22 mouse cellular contexts compared by ENCODE assay signal in genomic region chr9:96995717-96996116, GRCm38 (mm10). TPM values are rescaled to one million over a fixed set of nuclear protein-coding genes. Genes with fewer than 3 reads are reported as not detected.
DNase-seq lines count a peak whose midpoint lies in the region; ATAC-seq and TF ChIP-seq lines count a peak whose summit lies in the region.
"Had no signal": no experiment of that assay in that cellular context is flagged by ENCODE, and none has a peak within 500 bp of the region (broad histone marks: within the 10 kb centered on the region; RNA-seq: fewer than 3 reads in every experiment).

No protein-coding gene starts in this region.

- in situ Hi-C loops in ES-E14 (cut with MboI; ENCODE audit: low sequenced_read_pairs in 2 of 2, unreplicated experiment in 2 of 2), result no loop called here

- peaks cover 39% of the 10 kb centered on the region for H3K4me1 ChIP-seq in hindbrain, embryonic 12.5 days
- H3K4me1 ChIP-seq in hindbrain, embryonic 10.5 days (replicated peaks), result peaks cover 69% of the 10 kb centered on the region
- peaks cover 11% of the 10 kb centered on the region for H3K4me1 ChIP-seq in midbrain, embryonic 16.5 days (ENCODE audit: control insufficient read depth, insufficient read depth, low read length)
- H3K4me1 ChIP-seq in midbrain, embryonic 14.5 days (ENCODE audit: control insufficient read depth, insufficient read depth, low read length), result peaks cover 21% of the 10 kb centered on the region
- no peaks in the 10 kb centered on the region; a peak in 1 of 4 replicates for H3K4me1 ChIP-seq in ES-E14 (ENCODE audit: control insufficient read depth in 2 of 2, insufficient read depth in 2 of 2, low read length in 2 of 2, poor library complexity in 1 of 2)

- H3K36me3 ChIP-seq in hindbrain, embryonic 12.5 days, result peaks cover 16% of the 10 kb centered on the region
- peaks cover 88% of the 10 kb centered on the region for H3K36me3 ChIP-seq in hindbrain, embryonic 10.5 days
- peaks cover 5% of the 10 kb centered on the region; the same call in 1 of the 2 replicates for H3K36me3 ChIP-seq in midbrain, embryonic 16.5 days (ENCODE audit: control insufficient read depth, insufficient read depth, low read length)
- H3K36me3 ChIP-seq in midbrain, embryonic 14.5 days (ENCODE audit: control insufficient read depth, insufficient read depth, low read length), result peaks cover 7% of the 10 kb centered on the region
- no peaks in the 10 kb centered on the region for H3K36me3 ChIP-seq in ES-E14 (ENCODE audit: control insufficient read depth, insufficient read depth, low read length, poor library complexity, severe bottlenecking)
- H3K36me3 ChIP-seq: hindbrain, embryonic 15.5 days had no signal

- 96% methylated on average over 25 of the region's 25 CpGs for WGBS in hindbrain, embryonic 12.5 days
- 96% methylated on average over 25 of the region's 25 CpGs for WGBS in hindbrain, embryonic 10.5 days
- 98% methylated on average over 25 of the region's 25 CpGs for WGBS in midbrain, embryonic 16.5 days
- WGBS in midbrain, embryonic 14.5 days, result 97% methylated on average over 25 of the region's 25 CpGs

- H3K9ac ChIP-seq in hindbrain, embryonic 12.5 days, result no peak overlapping the region
- H3K9ac ChIP-seq in midbrain, embryonic 16.5 days (ENCODE audit: low read depth, low read length), result no peak overlapping the region
- H3K9ac ChIP-seq in midbrain, embryonic 14.5 days (replicated peaks; ENCODE audit: low read length), result no peak overlapping the region
- H3K9ac ChIP-seq in ES-E14 (ENCODE audit: insufficient read depth, low read depth, low read length, poor library complexity, severe bottlenecking), result no peak overlapping the region
- H3K9ac ChIP-seq: forebrain, embryonic 13.5 days; forebrain, postnatal 0 days; heart, embryonic 13.5 days; hindbrain, embryonic 15.5 days had no signal

- H3K4me3 ChIP-seq in hindbrain, embryonic 12.5 days, result no peak overlapping the region
- no peak overlapping the region for H3K4me3 ChIP-seq in hindbrain, embryonic 10.5 days
- H3K4me3 ChIP-seq in midbrain, embryonic 16.5 days (ENCODE audit: low read depth, low read length), result no peak overlapping the region
- no peak overlapping the region for H3K4me3 ChIP-seq in midbrain, embryonic 14.5 days (replicated peaks; ENCODE audit: low read depth, low read length)
- H3K4me3 ChIP-seq in ES-E14 (ENCODE audit: insufficient read depth in 1 of 2, low read depth in 1 of 2, low read length in 2 of 2, poor library complexity in 1 of 2, severe bottlenecking in 1 of 2), result peak overlapping the region; percentile 24 to 32; a peak in 2 of 4 replicates
- H3K4me3 ChIP-seq: forebrain, embryonic 13.5 days; heart, adult 2 months; heart, embryonic 13.5 days; hindbrain, embryonic 15.5 days had no signal

- no peak overlapping the region for H3K27ac ChIP-seq in hindbrain, embryonic 12.5 days
- H3K27ac ChIP-seq in hindbrain, embryonic 10.5 days, result no peak overlapping the region
- no peak overlapping the region for H3K27ac ChIP-seq in midbrain, embryonic 16.5 days (ENCODE audit: low read length)
- no peak overlapping the region for H3K27ac ChIP-seq in midbrain, embryonic 14.5 days (replicated peaks; ENCODE audit: low read depth, low read length)
- no peak overlapping the region for H3K27ac ChIP-seq in ES-E14 (ENCODE audit: insufficient read depth, low read depth, low read length, poor library complexity, severe bottlenecking)
- H3K27ac ChIP-seq: forebrain, embryonic 13.5 days; heart, adult 2 months; heart, embryonic 13.5 days; hindbrain, embryonic 15.5 days had no signal

- DNase-seq in hindbrain, embryonic 10.5 days (ENCODE audit: low spot score), result no peak
- DNase-seq in midbrain, embryonic 14.5 days, result no peak
- no peak for DNase-seq in ES-E14 (ENCODE audit: low read depth, low spot score)
- no peak for DNase-seq in cerebellum, postnatal 4 days (ENCODE audit: low spot score in 2 of 2)
- no peak for DNase-seq in layer of hippocampus, adult 9-10 months (ENCODE audit: low spot score)
- DNase-seq: adrenal gland, adult 8-10 months; adrenal gland, postnatal 36 days; cerebellum, adult 2 months; cerebellum, postnatal 10 days; embryo, embryonic 11 days; forebrain, postnatal 0 days; gastrocnemius, postnatal 14 days; heart, adult 2 months; heart, postnatal 10 days had no signal

- ATAC-seq in hindbrain, embryonic 12.5 days (ENCODE audit: low FRiP score), result peak; percentile 26; the same call in 1 of the 2 replicates
- peak; percentile 55; the same call in 1 of the 2 replicates for ATAC-seq in midbrain, embryonic 16.5 days
- no peak; the same call in 1 of the 2 replicates for ATAC-seq in midbrain, embryonic 14.5 days (ENCODE audit: low FRiP score, low TSS enrichment)
- ATAC-seq: activated CD4-positive, CD25-positive, alpha-beta regulatory T cell, adult 4 months; forebrain, embryonic 13.5 days; forebrain, postnatal 0 days; intestine, postnatal 0 days; Patski had no signal

- H3K9me3 ChIP-seq in hindbrain, embryonic 12.5 days (replicated peaks), result no peaks in the 10 kb centered on the region
- no peaks in the 10 kb centered on the region; the same call in 1 of the 2 replicates for H3K9me3 ChIP-seq in hindbrain, embryonic 10.5 days
- H3K9me3 ChIP-seq in midbrain, embryonic 16.5 days (replicated peaks; ENCODE audit: control insufficient read depth, low read length, poor library complexity, severe bottlenecking), result no peaks in the 10 kb centered on the region
- no peaks in the 10 kb centered on the region for H3K9me3 ChIP-seq in midbrain, embryonic 14.5 days (ENCODE audit: control insufficient read depth, low read length)
- H3K9me3 ChIP-seq in ES-E14 (ENCODE audit: control insufficient read depth, insufficient read depth, low read depth, low read length), result no peaks in the 10 kb centered on the region
- H3K9me3 ChIP-seq: forebrain, embryonic 13.5 days; heart, embryonic 13.5 days; hindbrain, embryonic 15.5 days had no signal

- H3K4me2 ChIP-seq in hindbrain, embryonic 12.5 days (replicated peaks), result no peak overlapping the region
- H3K4me2 ChIP-seq in midbrain, embryonic 16.5 days (ENCODE audit: low read length), result no peak overlapping the region
- no peak overlapping the region for H3K4me2 ChIP-seq in midbrain, embryonic 14.5 days (ENCODE audit: low read length)
- H3K4me2 ChIP-seq: forebrain, embryonic 13.5 days; heart, embryonic 13.5 days; hindbrain, embryonic 15.5 days had no signal

- no peaks in the 10 kb centered on the region for H3K27me3 ChIP-seq in hindbrain, embryonic 12.5 days
- H3K27me3 ChIP-seq in hindbrain, embryonic 10.5 days (ENCODE audit: insufficient read depth, poor library complexity, severe bottlenecking), result peaks cover 9% of the 10 kb centered on the region; the same call in 1 of the 2 replicates
- no peaks in the 10 kb centered on the region for H3K27me3 ChIP-seq in midbrain, embryonic 16.5 days (ENCODE audit: control insufficient read depth, insufficient read depth, low read depth, low read length)
- H3K27me3 ChIP-seq in midbrain, embryonic 14.5 days (ENCODE audit: control insufficient read depth, insufficient read depth, low read length), result no peaks in the 10 kb centered on the region
- H3K27me3 ChIP-seq: forebrain, embryonic 13.5 days; heart, embryonic 13.5 days; hindbrain, embryonic 15.5 days; Patski had no signal

TF ChIP-seq in ES-E14, 5 proteins besides CTCF, POLR2A, EP300 and RAD21:
- TF ChIP-seq ZNF384 (IDR thresholded peaks at IDR 0.05; ENCODE audit: low read depth, low read length) (no peak), CHD2 (IDR thresholded peaks at IDR 0.05; ENCODE audit: low read depth, low read length) (no peak), ZC3H11A (IDR thresholded peaks at IDR 0.05; ENCODE audit: borderline replicate concordance, low read depth, low read length) (no peak), MAFK (IDR thresholded peaks at IDR 0.05; ENCODE audit: insufficient read depth, low read depth, low read length) (no peak), HCFC1 (IDR thresholded peaks at IDR 0.05; ENCODE audit: borderline replicate concordance, insufficient read depth, low read length) (no peak)

RNA-seq across cellular contexts. Expression of gene Spsb4, which starts 22.9 kb away (rescaled TPM):
- polyA plus RNA-seq in hindbrain, embryonic 12.5 days (2016; fragmentation: Nextera tagmentation; extraction: Ambion mirVana), result 88.2 and 89.2 TPM in 2 replicates
- polyA plus RNA-seq in hindbrain, embryonic 10.5 days (2016; fragmentation: Nextera tagmentation; extraction: Ambion mirVana), result 159 and 169 TPM in 2 replicates
- 23.5 and 28.3 TPM in 2 replicates for polyA plus RNA-seq in midbrain, embryonic 16.5 days (2015; fragmentation: Nextera tagmentation; extraction: Ambion mirVana)
- 33.9 and 38.5 TPM in 2 replicates for polyA plus RNA-seq in midbrain, embryonic 14.5 days (2014; fragmentation: Nextera tagmentation; extraction: Ambion mirVana)
- 1.6 and 1.7 TPM in 2 replicates for total RNA-seq in ES-E14 (2012; rRNA removed)

Comparison
In these comparisons a context has a peak if more than half of its experiments do, and no peak if none do; other contexts are left out.
1. H3K4me3 ChIP-seq: peak in ES-E14 (2 of 2); none in hindbrain, embryonic 12.5 days (single experiment), hindbrain, embryonic 10.5 days (single experiment), midbrain, embryonic 16.5 days (single experiment) and midbrain, embryonic 14.5 days (single experiment).